Mouse (Mus musculus) 416B (cell line): ENCODE results near the gene Olfr531.
A peak's percentile ranks its signal among the peaks of the same experiment; 100 is the strongest.

ENCODE experiments used
- DNase-seq: peaks from one replicate; pipeline ENCODE4 v3.0.0; 2011; ENCODE audit warnings: low read depth

The Olfr531 gene

DNA sequence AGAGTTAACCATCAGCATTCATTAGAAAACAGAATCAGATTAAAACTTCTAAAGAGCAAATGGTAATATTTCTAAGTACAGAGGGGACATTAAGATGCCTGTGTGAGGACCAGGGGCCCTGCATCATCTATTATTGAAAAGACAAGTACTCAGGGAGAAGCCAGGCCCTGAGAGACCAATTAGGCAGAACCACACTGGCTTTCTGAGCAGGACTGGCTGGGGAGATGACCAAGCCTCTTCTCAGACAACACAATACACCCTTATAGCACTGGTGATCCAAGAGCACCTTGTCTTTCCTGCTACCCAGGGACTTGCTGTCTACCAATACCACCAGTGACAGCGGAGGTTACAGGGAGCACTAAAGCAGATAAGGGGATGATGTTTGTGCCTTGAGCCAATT is at the start of gene Olfr531:
TSS of gene Olfr531 (minus strand) at position 101 of the 400 bp plus-strand sequence.
- no peak for DNase-seq

DNA sequence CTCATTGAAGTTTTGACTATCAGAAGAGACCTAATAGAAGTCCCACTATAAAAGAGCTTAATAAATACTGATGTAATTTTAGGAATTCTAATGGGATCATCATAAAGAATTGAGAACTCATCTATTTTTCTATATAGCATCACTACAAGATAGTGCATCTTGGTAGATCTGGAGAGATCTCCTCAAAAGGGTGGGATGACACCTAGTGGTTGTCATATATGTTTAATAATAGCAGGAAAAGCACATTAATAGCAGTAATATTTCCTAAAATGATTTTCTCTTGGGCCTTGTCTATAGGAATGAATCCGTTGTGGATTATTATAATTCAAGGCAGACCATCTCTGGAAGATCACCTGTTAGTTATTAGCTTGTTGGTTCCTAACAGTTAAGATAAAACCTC is 40.4 kb upstream of the Olfr531 start:
- DNase-seq = no peak

DNA sequence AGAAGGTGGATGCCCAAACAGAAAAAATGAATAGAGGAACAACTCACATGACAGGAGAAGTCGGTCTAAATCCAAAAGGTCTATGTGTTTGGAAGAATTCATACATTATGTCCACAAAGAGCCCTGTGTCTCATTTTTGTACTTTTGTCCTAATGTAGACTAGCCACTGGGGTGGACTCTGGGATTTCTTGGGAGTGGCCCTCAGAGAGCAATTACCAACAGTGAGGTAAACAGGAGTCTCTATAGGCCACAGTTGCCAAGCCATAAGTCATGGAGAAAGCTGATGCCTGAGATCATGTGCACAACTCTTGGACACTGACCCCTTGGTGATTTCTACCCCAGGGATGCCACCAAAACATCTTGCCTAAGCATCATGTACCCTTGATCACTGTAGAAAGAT is 18.8 kb upstream of the Olfr531 start, which contains the start of gene Olfr532:
TSS of gene Olfr532 (minus strand) at position 101 of the 400 bp plus-strand sequence.
- DNase-seq = no peak

DNA sequence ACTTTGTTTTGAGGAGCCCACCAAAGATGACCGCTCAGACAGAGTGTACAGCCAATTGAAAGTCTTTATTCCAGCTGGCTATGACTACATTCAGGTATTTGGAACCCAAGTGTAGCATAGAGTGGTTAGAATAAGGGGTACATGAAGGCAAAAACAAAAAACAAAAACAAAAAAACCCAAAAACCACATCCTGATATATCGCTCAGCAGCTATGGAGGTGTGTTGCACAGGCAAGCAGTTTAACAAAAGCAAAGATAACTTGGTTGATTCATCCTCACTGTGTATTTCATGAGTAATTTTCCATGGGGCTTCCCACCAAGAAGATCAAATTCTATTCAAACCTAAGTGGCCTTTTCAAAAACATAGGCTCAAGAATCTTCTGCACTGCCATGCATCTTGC is 25.8 kb downstream of the Olfr531 start:
- no peak for DNase-seq

DNA sequence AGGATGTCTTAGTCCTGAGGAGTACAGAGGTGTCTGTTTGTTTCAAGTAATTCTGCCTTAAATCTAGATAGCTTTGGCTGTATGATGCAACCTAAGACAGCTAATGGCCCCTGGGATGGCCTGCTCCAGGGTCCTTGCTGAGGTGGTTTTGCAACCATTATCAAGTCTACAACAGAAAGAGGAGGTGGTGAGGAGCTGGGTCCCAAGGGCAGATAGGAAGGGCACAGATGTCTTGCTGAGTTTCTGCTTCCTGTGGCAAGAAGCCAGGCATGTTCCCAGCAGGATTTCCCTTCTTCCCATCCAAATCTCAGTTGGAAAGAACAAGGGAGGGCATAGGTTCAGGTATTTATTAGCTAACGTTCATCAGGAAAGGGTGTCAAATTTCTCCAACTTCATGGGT is 26.5 kb downstream of the Olfr531 start, which contains the start of gene Olfr530:
TSS of gene Olfr530 (minus strand) at position 101 of the 400 bp plus-strand sequence.
- no peak for DNase-seq

DNA sequence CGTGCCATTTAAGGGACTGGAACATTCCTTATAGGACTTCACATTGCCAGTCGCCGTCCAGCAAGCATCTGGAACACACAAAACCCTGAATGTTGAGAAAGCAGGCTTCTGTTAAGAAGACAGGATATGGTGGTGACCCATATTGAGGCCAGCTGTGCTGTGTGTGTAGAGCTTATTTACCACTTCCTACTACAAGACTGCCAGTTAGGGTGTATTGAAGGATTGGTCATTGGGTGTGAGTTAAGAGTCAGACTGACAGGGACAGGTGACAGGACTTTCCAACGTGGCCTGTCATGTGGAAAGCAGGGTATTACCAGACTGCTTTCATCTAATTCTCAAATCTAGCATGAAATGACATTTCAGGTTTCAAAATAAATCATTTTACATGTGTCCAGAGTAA is 28.4 kb downstream of the Olfr531 start:
- DNase-seq = peak; percentile 35

DNA sequence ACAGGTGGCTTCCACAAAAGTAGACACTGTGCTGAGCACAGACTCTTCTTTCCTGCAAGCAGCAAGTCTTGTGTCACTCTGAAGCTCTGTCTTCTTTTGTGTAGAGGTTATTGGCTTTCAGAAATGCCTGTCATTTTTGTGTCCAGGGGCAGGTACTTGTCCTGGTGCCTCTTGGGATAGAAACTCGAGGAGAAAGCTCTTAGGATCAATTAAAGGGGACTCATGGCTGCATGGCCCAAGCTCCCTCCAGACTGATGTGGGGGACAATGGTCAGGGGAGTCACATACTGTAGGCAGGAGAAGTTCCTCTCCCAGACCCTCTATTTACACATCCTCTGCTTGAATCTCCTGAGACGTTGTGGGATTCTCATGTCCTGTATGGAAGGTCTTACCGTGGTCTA is 41.1 kb downstream of the Olfr531 start, which contains the start of gene Olfr60:
TSS of gene Olfr60 (minus strand) at position 101 of the 400 bp plus-strand sequence.
- DNase-seq = no peak
